Mouse (Mus musculus): ENCODE measurements around the gene Klhl22. TPM values are rescaled to one million over a fixed set of nuclear protein-coding genes. Genes with fewer than 3 reads are reported as not detected.

Klhl22 gene
- polyA plus RNA-seq, 2 experiments = 87.2 to 124 TPM

- no peak for ATAC-seq (ENCODE audit: low FRiP score, low read depth)
- Histone ChIP-seq H3K9me3 (ENCODE audit: control insufficient read depth, low read length) (no peaks in the 10 kb centered on the region), H3K4me1 (ENCODE audit: control insufficient read depth, insufficient read depth, low read length) (peaks cover 3% of the 10 kb centered on the region), H3K9ac (ENCODE audit: low read depth, low read length, severe bottlenecking) (no peak within 1 kb of the TSS), H3K4me2 (replicated peaks; ENCODE audit: low read depth, low read length, severe bottlenecking) (no peak within 1 kb of the TSS), H3K36me3 (ENCODE audit: control insufficient read depth, insufficient read depth, low read length) (peaks cover 35% of the 10 kb centered on the region), H3K4me3 (replicated peaks; ENCODE audit: low read length) (no peak within 1 kb of the TSS), H3K27me3 (ENCODE audit: control insufficient read depth, insufficient read depth, low read length) (peaks cover 21% of the 10 kb centered on the region), H3K27ac (replicated peaks; ENCODE audit: low read depth, low read length) (no peak within 1 kb of the TSS)
- TF ChIP-seq POLR2A (IDR thresholded peaks at IDR 0.05; ENCODE audit: borderline replicate concordance, extremely low read depth, insufficient read depth, insufficient read length) = no peak
- no peak for DNase-seq (ENCODE audit: low spot score)
- 52% methylated on average over 6 of the region's 6 CpGs for WGBS
Measured at GRCm38 (mm10) chr16:17838051-17838450, 78.6 kb downstream of the Klhl22 start, which contains the start of gene Car15. TSS of gene Car15 (minus strand) at chr16:17838364.

- no peak for DNase-seq (ENCODE audit: low spot score)
Measured at GRCm38 (mm10) chr16:17839976-17840375, 80.6 kb downstream of the Klhl22 start.

GRCm38 (mm10) chr16:17842437-17842836 is 83.0 kb downstream of the Klhl22 start:
- DNase-seq (ENCODE audit: low spot score) = no peak
- Histone ChIP-seq H3K9me3 (ENCODE audit: control insufficient read depth, low read length) (no peaks in the 10 kb centered on the region), H3K9ac (ENCODE audit: low read depth, low read length, severe bottlenecking) (no peak overlapping the region), H3K36me3 (ENCODE audit: control insufficient read depth, insufficient read depth, low read length) (peaks cover 79% of the 10 kb centered on the region), H3K4me3 (replicated peaks; ENCODE audit: low read length) (no peak overlapping the region), H3K27me3 (ENCODE audit: control insufficient read depth, insufficient read depth, low read length) (no peaks in the 10 kb centered on the region), H3K4me1 (ENCODE audit: control insufficient read depth, insufficient read depth, low read length) (no peaks in the 10 kb centered on the region), H3K4me2 (replicated peaks; ENCODE audit: low read depth, low read length, severe bottlenecking) (no peak overlapping the region), H3K27ac (replicated peaks; ENCODE audit: low read depth, low read length) (no peak overlapping the region)
- TF ChIP-seq POLR2A (IDR thresholded peaks at IDR 0.05; ENCODE audit: borderline replicate concordance, extremely low read depth, insufficient read depth, insufficient read length) = no peak
- 99% methylated on average over 7 of the region's 7 CpGs for WGBS
- ATAC-seq (ENCODE audit: low FRiP score, low read depth) = no peak

More at GRCm38 (mm10) chr16:17839976-17840375, 80.6 kb downstream of the Klhl22 start:
- no peak overlapping the region for H3K9ac ChIP-seq (ENCODE audit: low read depth, low read length, severe bottlenecking)
- H3K9me3 ChIP-seq (ENCODE audit: control insufficient read depth, low read length) = no peaks in the 10 kb centered on the region
- H3K27ac ChIP-seq (replicated peaks; ENCODE audit: low read depth, low read length) = no peak overlapping the region
- no peak for ATAC-seq (ENCODE audit: low FRiP score, low read depth)
- 86% methylated on average over 4 of the region's 4 CpGs for WGBS
- peaks cover 8% of the 10 kb centered on the region for H3K27me3 ChIP-seq (ENCODE audit: control insufficient read depth, insufficient read depth, low read length)
- no peak for TF ChIP-seq POLR2A (IDR thresholded peaks at IDR 0.05; ENCODE audit: borderline replicate concordance, extremely low read depth, insufficient read depth, insufficient read length)
- H3K4me3 ChIP-seq (replicated peaks; ENCODE audit: low read length) = no peak overlapping the region
- no peaks in the 10 kb centered on the region for H3K4me1 ChIP-seq (ENCODE audit: control insufficient read depth, insufficient read depth, low read length)
- H3K36me3 ChIP-seq (ENCODE audit: control insufficient read depth, insufficient read depth, low read length) = peaks cover 54% of the 10 kb centered on the region
- H3K4me2 ChIP-seq (replicated peaks; ENCODE audit: low read depth, low read length, severe bottlenecking) = no peak overlapping the region

Other genes starting within 250 kb of the Klhl22 start
- 91.9 and 104 TPM in 2 replicates for gene Thap7, start 228.5 kb upstream of the Klhl22 start, polyA plus RNA-seq (2012; rRNA removed)
- 60.0 and 63.2 TPM in 2 replicates for gene Thap7, start 228.5 kb upstream of the Klhl22 start, polyA plus RNA-seq (2014; fragmentation: Nextera tagmentation; extraction: Ambion mirVana)
- gene Lrrc74b, start 198.4 kb upstream of the Klhl22 start, polyA plus RNA-seq (2012; rRNA removed) = 0.08 and 0.23 TPM in 2 replicates
- 0.29 TPM in 1 of 2 replicates, not detected in the other for gene Lrrc74b, start 198.4 kb upstream of the Klhl22 start, polyA plus RNA-seq (2014; fragmentation: Nextera tagmentation; extraction: Ambion mirVana)
- gene P2rx6, start 197.7 kb upstream of the Klhl22 start, polyA plus RNA-seq (2012; rRNA removed) = 0.92 and 0.99 TPM in 2 replicates
- gene P2rx6, start 197.7 kb upstream of the Klhl22 start, polyA plus RNA-seq (2014; fragmentation: Nextera tagmentation; extraction: Ambion mirVana) = 0.47 and 0.82 TPM in 2 replicates
- gene Slc7a4, start 176.4 kb upstream of the Klhl22 start, polyA plus RNA-seq (2012; rRNA removed) = 7.7 and 14.2 TPM in 2 replicates
- gene Slc7a4, start 176.4 kb upstream of the Klhl22 start, polyA plus RNA-seq (2014; fragmentation: Nextera tagmentation; extraction: Ambion mirVana) = 8.0 and 8.2 TPM in 2 replicates
- 120 and 163 TPM in 2 replicates for gene Smpd4, start 140.3 kb upstream of the Klhl22 start, polyA plus RNA-seq (2012; rRNA removed)
- 32.5 and 38.7 TPM in 2 replicates for gene Smpd4, start 140.3 kb upstream of the Klhl22 start, polyA plus RNA-seq (2014; fragmentation: Nextera tagmentation; extraction: Ambion mirVana)
- gene Ccdc74a, start 113.1 kb upstream of the Klhl22 start, polyA plus RNA-seq (2012; rRNA removed) = 7.9 and 8.9 TPM in 2 replicates
- gene Ccdc74a, start 113.1 kb upstream of the Klhl22 start, polyA plus RNA-seq (2014; fragmentation: Nextera tagmentation; extraction: Ambion mirVana) = 6.5 and 7.0 TPM in 2 replicates
- 84.6 and 121 TPM in 2 replicates for gene Med15, start 26.7 kb upstream of the Klhl22 start, polyA plus RNA-seq (2012; rRNA removed)
- 41.6 and 44.0 TPM in 2 replicates for gene Med15, start 26.7 kb upstream of the Klhl22 start, polyA plus RNA-seq (2014; fragmentation: Nextera tagmentation; extraction: Ambion mirVana)
- gene Scarf2, start 37.7 kb downstream of the Klhl22 start, polyA plus RNA-seq (2012; rRNA removed) = 232 and 360 TPM in 2 replicates
- 51.3 and 64.9 TPM in 2 replicates for gene Scarf2, start 37.7 kb downstream of the Klhl22 start, polyA plus RNA-seq (2014; fragmentation: Nextera tagmentation; extraction: Ambion mirVana)
- gene B830017H08Rik, start 73.5 kb downstream of the Klhl22 start, polyA plus RNA-seq (2012; rRNA removed) = 0.49 and 0.58 TPM in 2 replicates
- gene B830017H08Rik, start 73.5 kb downstream of the Klhl22 start, polyA plus RNA-seq (2014; fragmentation: Nextera tagmentation; extraction: Ambion mirVana) = 0.17 and 0.69 TPM in 2 replicates
- gene Car15, start 78.7 kb downstream of the Klhl22 start, polyA plus RNA-seq (2012; rRNA removed) = 8.6 and 11.5 TPM in 2 replicates
- gene Car15, start 78.7 kb downstream of the Klhl22 start, polyA plus RNA-seq (2014; fragmentation: Nextera tagmentation; extraction: Ambion mirVana) = 3.2 and 3.4 TPM in 2 replicates
- 1.9 and 2.1 TPM in 2 replicates for gene Gm20518, start 132.1 kb downstream of the Klhl22 start, polyA plus RNA-seq (2012; rRNA removed)
- 0.22 and 0.26 TPM in 2 replicates for gene Gm20518, start 132.1 kb downstream of the Klhl22 start, polyA plus RNA-seq (2014; fragmentation: Nextera tagmentation; extraction: Ambion mirVana)
- gene Tssk1, start 134.6 kb downstream of the Klhl22 start, polyA plus RNA-seq (2012; rRNA removed) = 0.01 and 0.04 TPM in 2 replicates
- 0.07 TPM in 1 of 2 replicates, not detected in the other for gene Tssk1, start 134.6 kb downstream of the Klhl22 start, polyA plus RNA-seq (2014; fragmentation: Nextera tagmentation; extraction: Ambion mirVana)
- 116 and 185 TPM in 2 replicates for gene Dgcr2, start 138.9 kb downstream of the Klhl22 start, polyA plus RNA-seq (2012; rRNA removed)
- gene Dgcr2, start 138.9 kb downstream of the Klhl22 start, polyA plus RNA-seq (2014; fragmentation: Nextera tagmentation; extraction: Ambion mirVana) = 90.2 and 95.8 TPM in 2 replicates
- not detected in 2 replicates for gene Tssk2, start 139.0 kb downstream of the Klhl22 start, polyA plus RNA-seq (2012; rRNA removed)
- gene Tssk2, start 139.0 kb downstream of the Klhl22 start, polyA plus RNA-seq (2014; fragmentation: Nextera tagmentation; extraction: Ambion mirVana) = 0.14 TPM in 1 of 2 replicates, not detected in the other
- 38.7 and 42.2 TPM in 2 replicates for gene Ess2, start 151.7 kb downstream of the Klhl22 start, polyA plus RNA-seq (2012; rRNA removed)
- gene Ess2, start 151.7 kb downstream of the Klhl22 start, polyA plus RNA-seq (2014; fragmentation: Nextera tagmentation; extraction: Ambion mirVana) = 33.1 and 33.5 TPM in 2 replicates
- 0.10 TPM in 1 of 2 replicates, not detected in the other for gene Gsc2, start 155.4 kb downstream of the Klhl22 start, polyA plus RNA-seq (2012; rRNA removed)
- not detected in 2 replicates for gene Gsc2, start 155.4 kb downstream of the Klhl22 start, polyA plus RNA-seq (2014; fragmentation: Nextera tagmentation; extraction: Ambion mirVana)
- gene Slc25a1, start 168.6 kb downstream of the Klhl22 start, polyA plus RNA-seq (2012; rRNA removed) = 55.0 and 68.0 TPM in 2 replicates
- 70.4 and 73.9 TPM in 2 replicates for gene Slc25a1, start 168.6 kb downstream of the Klhl22 start, polyA plus RNA-seq (2014; fragmentation: Nextera tagmentation; extraction: Ambion mirVana)
- not detected in 2 replicates for gene Vpreb2, start 220.8 kb downstream of the Klhl22 start, polyA plus RNA-seq (2012; rRNA removed)
- gene Vpreb2, start 220.8 kb downstream of the Klhl22 start, polyA plus RNA-seq (2014; fragmentation: Nextera tagmentation; extraction: Ambion mirVana) = not detected in 2 replicates